Mouse (Mus musculus) olfactory bulb, adult 2 months (tissue): ENCODE results near the gene Dnajb2.

Experiments
- CTCF ChIP-seq: fragments of 200-500 bp; IDR thresholded peaks from 2 replicates; pipeline ENCODE4 v1.5.1; 2012; ENCODE audit warnings: low read depth, mild to moderate bottlenecking, low read length, moderate library complexity; ENCODE audit not compliant: insufficient read depth
- POLR2A ChIP-seq: fragments of 200-500 bp; IDR thresholded peaks from 2 replicates; pipeline ENCODE4 v1.6.1; 2012; ENCODE audit warnings: mild to moderate bottlenecking, low read depth, low read length, moderate library complexity; ENCODE audit not compliant: insufficient read depth

GRCm38 (mm10) chr1:75227653-75228052, 8.6 kb upstream of the Dnajb2 start:
- no peak for TF ChIP-seq POLR2A
- TF ChIP-seq CTCF, result no peak
